Mouse (Mus musculus): ENCODE data around the gene Csk. TPM values are rescaled to one million over a fixed set of nuclear protein-coding genes. Genes with fewer than 3 reads are reported as not detected.
A peak's percentile ranks its signal among the peaks of the same experiment; 100 is the strongest.

Gene Csk
- polyA plus RNA-seq, 1 experiment, result 35.7 TPM

GRCm38 (mm10) chr9:57610359-57610826 lies 43.0 kb downstream of the Csk start:
- Histone ChIP-seq H3K27ac (ENCODE audit: insufficient read depth, low read length) (no peak overlapping the region), H3K4me1 (ENCODE audit: control insufficient read depth, insufficient read depth, low read length) (0 out of 2 replicates have a peak, but pooled peaks cover 1% of the 10 kb centered on the region), H3K4me3 (ENCODE audit: insufficient read depth, low read length) (no peak overlapping the region)
- TF ChIP-seq CTCF (IDR thresholded peaks at IDR 0.05; ENCODE audit: extremely low read depth, insufficient read depth, low read length) (no peak), POLR2A (IDR thresholded peaks at IDR 0.05; ENCODE audit: extremely low read depth, insufficient read depth, low read length) (no peak)

GRCm38 (mm10) chr9:57609803-57610202 lies 43.6 kb downstream of the Csk start:
- TF ChIP-seq POLR2A (IDR thresholded peaks at IDR 0.05; ENCODE audit: extremely low read depth, insufficient read depth, low read length) (no peak), CTCF (IDR thresholded peaks at IDR 0.05; ENCODE audit: extremely low read depth, insufficient read depth, low read length) (no peak)
- Histone ChIP-seq H3K4me1 (ENCODE audit: control insufficient read depth, insufficient read depth, low read length) (0 out of 2 replicates have a peak, but pooled peaks cover 1% of the 10 kb centered on the region), H3K4me3 (ENCODE audit: insufficient read depth, low read length) (no peak overlapping the region), H3K27ac (ENCODE audit: insufficient read depth, low read length) (no peak overlapping the region)

DNA sequence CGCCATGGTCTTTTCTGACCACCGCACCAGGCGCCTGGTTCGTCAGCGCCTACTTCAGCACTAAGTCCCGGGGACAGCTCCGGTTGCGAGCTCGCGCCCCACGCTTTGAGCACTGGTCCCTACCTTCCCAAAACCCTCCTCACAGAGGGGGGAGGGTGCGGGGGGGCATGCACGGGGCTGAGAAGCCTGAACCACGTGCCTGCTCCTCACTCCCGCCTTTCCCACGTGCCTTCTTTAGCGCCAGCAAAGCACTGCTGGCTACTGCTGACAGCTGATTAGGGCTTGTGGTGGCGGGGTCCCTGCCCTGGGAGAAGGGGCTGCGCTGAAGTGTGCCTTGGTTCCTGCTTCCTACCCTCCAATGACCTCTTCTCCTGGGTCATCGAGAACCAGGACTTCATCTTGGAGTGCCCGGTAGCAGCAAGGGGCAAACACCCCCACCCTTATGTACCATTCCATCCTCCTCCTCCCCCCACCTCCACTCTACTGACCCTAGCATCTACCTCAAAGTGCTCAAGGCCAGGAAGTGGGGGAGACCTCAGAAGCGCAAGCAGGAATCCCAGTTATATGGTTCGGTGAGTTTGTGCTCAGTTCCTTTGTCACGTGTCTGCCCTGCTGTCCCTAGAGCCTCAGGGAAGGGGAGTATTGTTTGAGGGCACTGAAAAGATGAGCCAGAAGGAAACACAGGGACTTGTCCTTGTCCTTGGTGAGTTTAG lies 47.1 kb downstream of the Csk start, which contains the start of gene Cplx3:
Gene Cplx3, minus strand, starts transcription at position 143 of the 713 bp plus-strand sequence.
- H3K4me1 ChIP-seq (ENCODE audit: control insufficient read depth, insufficient read depth, low read length), result 0 out of 2 replicates have a peak, but pooled peaks cover 1% of the 10 kb centered on the region
- TF ChIP-seq CTCF (IDR thresholded peaks at IDR 0.05; ENCODE audit: extremely low read depth, insufficient read depth, low read length), result no peak
- no peak for TF ChIP-seq POLR2A (IDR thresholded peaks at IDR 0.05; ENCODE audit: extremely low read depth, insufficient read depth, low read length)
- H3K4me3 ChIP-seq (ENCODE audit: insufficient read depth, low read length), result peak within 1 kb of the TSS; percentile 3; the same call in 1 of the 2 replicates
- H3K27ac ChIP-seq (ENCODE audit: insufficient read depth, low read length), result no peak within 1 kb of the TSS

- TF ChIP-seq CTCF (IDR thresholded peaks at IDR 0.05; ENCODE audit: extremely low read depth, insufficient read depth, low read length) (no peak), POLR2A (IDR thresholded peaks at IDR 0.05; ENCODE audit: extremely low read depth, insufficient read depth, low read length) (no peak)
- H3K4me1 ChIP-seq (ENCODE audit: control insufficient read depth, insufficient read depth, low read length), result peaks cover 3% of the 10 kb centered on the region; the same call in 1 of the 2 replicates
- peak overlapping the region; percentile 3; the same call in 1 of the 2 replicates for H3K4me3 ChIP-seq (ENCODE audit: insufficient read depth, low read length)
- H3K27ac ChIP-seq (ENCODE audit: insufficient read depth, low read length), result no peak overlapping the region
These were observed 47.9 kb downstream of the Csk start for GRCm38 (mm10) chr9:57605503-57605902.

DNA sequence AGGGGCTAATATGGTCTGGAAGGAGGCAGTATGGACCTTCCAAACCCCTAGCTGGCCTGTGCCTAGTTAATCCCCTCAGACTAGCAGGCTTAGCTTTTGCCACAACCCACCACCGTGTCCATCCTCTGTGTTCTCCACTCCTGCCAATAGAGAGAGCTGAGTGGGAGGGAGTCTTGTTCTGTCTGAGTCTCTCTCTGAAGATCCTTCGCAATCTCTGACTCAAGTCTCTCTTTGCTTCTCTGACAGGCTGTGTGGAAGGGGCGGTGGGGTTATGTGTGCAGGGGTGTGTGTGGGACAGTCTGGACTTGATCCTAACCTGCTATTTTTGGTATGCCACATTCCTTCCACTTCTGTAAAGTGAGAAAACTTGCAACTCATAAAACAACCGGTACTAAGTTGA lies 48.6 kb downstream of the Csk start:
- no peak overlapping the region; the same call in 1 of the 2 replicates for H3K4me3 ChIP-seq (ENCODE audit: insufficient read depth, low read length)
- H3K27ac ChIP-seq (ENCODE audit: insufficient read depth, low read length), result no peak overlapping the region
- H3K4me1 ChIP-seq (ENCODE audit: control insufficient read depth, insufficient read depth, low read length), result peaks cover 3% of the 10 kb centered on the region; the same call in 1 of the 2 replicates
- TF ChIP-seq POLR2A (IDR thresholded peaks at IDR 0.05; ENCODE audit: extremely low read depth, insufficient read depth, low read length) (no peak), CTCF (IDR thresholded peaks at IDR 0.05; ENCODE audit: extremely low read depth, insufficient read depth, low read length) (no peak)

GRCm38 (mm10) chr9:57602098-57602497 lies 51.3 kb downstream of the Csk start:
- Histone ChIP-seq H3K4me1 (ENCODE audit: control insufficient read depth, insufficient read depth, low read length) (peaks cover 3% of the 10 kb centered on the region; the same call in 1 of the 2 replicates), H3K4me3 (ENCODE audit: insufficient read depth, low read length) (no peak overlapping the region), H3K27ac (ENCODE audit: insufficient read depth, low read length) (no peak overlapping the region)
- TF ChIP-seq CTCF (IDR thresholded peaks at IDR 0.05; ENCODE audit: extremely low read depth, insufficient read depth, low read length), result no peak
- TF ChIP-seq POLR2A (IDR thresholded peaks at IDR 0.05; ENCODE audit: extremely low read depth, insufficient read depth, low read length), result no peak

GRCm38 (mm10) chr9:57601353-57601706 lies 52.1 kb downstream of the Csk start:
- Histone ChIP-seq H3K4me1 (ENCODE audit: control insufficient read depth, insufficient read depth, low read length) (peaks cover 3% of the 10 kb centered on the region; the same call in 1 of the 2 replicates), H3K27ac (ENCODE audit: insufficient read depth, low read length) (no peak overlapping the region), H3K4me3 (ENCODE audit: insufficient read depth, low read length) (no peak overlapping the region)
- TF ChIP-seq POLR2A (IDR thresholded peaks at IDR 0.05; ENCODE audit: extremely low read depth, insufficient read depth, low read length), result no peak

DNA sequence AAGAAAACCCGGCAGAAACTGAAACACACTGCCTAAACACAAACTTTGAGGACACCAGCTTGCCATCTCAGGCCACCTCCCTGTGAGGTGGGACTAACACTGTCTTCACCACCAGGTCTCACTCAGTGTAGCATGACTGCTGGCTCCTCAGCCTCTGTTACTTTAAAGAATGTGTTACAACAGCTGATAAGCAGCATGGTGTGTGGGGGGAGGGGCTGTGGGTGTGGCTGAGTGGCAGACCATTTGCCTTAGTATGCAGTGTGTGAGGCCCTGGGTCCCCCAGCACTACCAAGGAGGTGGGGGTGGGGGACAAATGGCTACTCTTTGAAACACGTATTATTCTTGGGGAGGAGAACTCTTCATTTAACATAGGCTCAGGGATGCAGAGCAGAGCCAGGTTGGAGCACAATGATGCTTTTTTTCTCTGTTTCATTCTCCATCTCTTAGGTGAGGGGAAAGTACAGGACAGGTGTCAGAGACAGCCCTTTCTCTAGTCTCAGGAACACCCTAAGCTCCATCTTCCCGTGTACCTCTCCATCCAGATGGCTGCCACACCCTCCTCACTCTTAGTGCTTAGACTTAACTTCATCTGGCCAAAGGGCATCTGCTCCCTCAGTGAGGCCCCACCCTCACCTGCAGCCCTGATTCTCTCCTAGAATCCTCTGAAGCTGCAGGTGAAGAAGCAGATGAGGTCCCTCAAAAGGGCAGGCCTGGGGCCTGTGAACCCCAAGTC lies 52.6 kb downstream of the Csk start:
- TF ChIP-seq CTCF (IDR thresholded peaks at IDR 0.05; ENCODE audit: extremely low read depth, insufficient read depth, low read length), result no peak
- TF ChIP-seq POLR2A (IDR thresholded peaks at IDR 0.05; ENCODE audit: extremely low read depth, insufficient read depth, low read length), result no peak
- H3K4me1 ChIP-seq (ENCODE audit: control insufficient read depth, insufficient read depth, low read length), result peaks cover 3% of the 10 kb centered on the region; the same call in 1 of the 2 replicates
- no peak overlapping the region for H3K4me3 ChIP-seq (ENCODE audit: insufficient read depth, low read length)
- H3K27ac ChIP-seq (ENCODE audit: insufficient read depth, low read length), result no peak overlapping the region

DNA sequence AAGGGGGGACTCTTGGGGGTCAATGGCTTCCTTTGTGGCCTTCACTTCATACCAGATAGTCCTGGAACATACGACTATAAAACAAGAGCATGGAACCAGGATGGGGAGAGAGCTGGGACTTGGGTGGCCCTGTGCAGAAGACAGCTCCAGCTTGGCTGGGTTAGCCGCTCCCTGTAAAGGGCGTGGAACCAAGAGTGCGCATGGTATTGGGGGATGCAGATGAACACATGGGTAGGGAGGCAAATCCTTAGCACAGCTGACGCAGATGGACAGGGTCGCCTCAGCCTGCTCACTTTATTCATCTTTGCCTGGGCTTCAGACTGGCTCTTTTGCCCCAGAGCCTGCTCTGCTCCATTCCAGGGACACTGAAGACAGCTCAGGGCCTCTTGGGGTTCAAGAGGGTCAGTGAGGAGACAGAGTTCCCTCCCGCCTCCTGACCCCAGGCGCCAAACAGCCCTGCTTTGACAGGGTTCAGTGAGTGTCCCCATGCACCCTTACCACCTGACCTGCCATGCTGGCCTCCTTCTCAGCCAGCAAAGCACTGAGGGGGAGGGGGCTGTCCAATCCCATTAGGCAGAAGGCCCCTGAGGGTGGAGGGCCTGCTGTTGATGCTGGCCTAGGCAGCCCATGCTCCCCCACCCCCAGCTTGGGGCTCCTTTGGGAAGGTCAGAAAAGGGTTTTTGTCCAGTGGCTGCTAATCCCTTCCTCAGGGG lies 54.4 kb downstream of the Csk start:
- TF ChIP-seq POLR2A (IDR thresholded peaks at IDR 0.05; ENCODE audit: extremely low read depth, insufficient read depth, low read length) (no peak), CTCF (IDR thresholded peaks at IDR 0.05; ENCODE audit: extremely low read depth, insufficient read depth, low read length) (no peak)
- Histone ChIP-seq H3K4me3 (ENCODE audit: insufficient read depth, low read length) (no peak overlapping the region), H3K27ac (ENCODE audit: insufficient read depth, low read length) (no peak overlapping the region), H3K4me1 (ENCODE audit: control insufficient read depth, insufficient read depth, low read length) (peaks cover 3% of the 10 kb centered on the region; the same call in 1 of the 2 replicates)
